Mouse (Mus musculus): Measurements from ENCODE around the gene Dusp9. TPM values are rescaled to one million over a fixed set of nuclear protein-coding genes. Genes with fewer than 3 reads are reported as not detected.

Gene Dusp9
- 11.3 and 11.9 TPM in 2 replicates for polyA plus RNA-seq (2014; fragmentation: Nextera tagmentation; extraction: Ambion mirVana)

- no peak within 1 kb of the TSS for H3K27ac ChIP-seq (replicated peaks; ENCODE audit: low read depth, low read length)
- H3K4me3 ChIP-seq (ENCODE audit: low read depth, low read length), result peak within 1 kb of the TSS; percentile 34
- DNase-seq (ENCODE audit: low spot score), result peak; percentile 74
- H3K9ac ChIP-seq (replicated peaks; ENCODE audit: low read length), result peak within 1 kb of the TSS; percentile 45
- no peaks in the 10 kb centered on the region for H3K36me3 ChIP-seq (replicated peaks; ENCODE audit: control insufficient read depth, insufficient read depth, low read depth, low read length)
- H3K4me2 ChIP-seq (ENCODE audit: low read depth, low read length), result peak within 1 kb of the TSS; percentile 66
- no peaks in the 10 kb centered on the region for H3K9me3 ChIP-seq (replicated peaks; ENCODE audit: control insufficient read depth, low read length)
- no peaks in the 10 kb centered on the region for H3K4me1 ChIP-seq (ENCODE audit: control insufficient read depth, insufficient read depth, low read length)
- ATAC-seq (replicated peaks; ENCODE audit: insufficient number of reproducible peaks, low FRiP score, low TSS enrichment, low read depth), result peak; percentile 83
- 14% methylated on average over 25 of the region's 28 CpGs for WGBS
- peaks cover 14% of the 10 kb centered on the region for H3K27me3 ChIP-seq (ENCODE audit: control insufficient read depth, insufficient read depth, low read length)
Observed at GRCm38 (mm10) chrX:73639255-73639675, at the start of gene Dusp9. TSS of gene Dusp9 (plus strand) at chrX:73639419.

GRCm38 (mm10) chrX:73593212-73593611, 46.0 kb upstream of the Dusp9 start:
- H3K27ac ChIP-seq (replicated peaks; ENCODE audit: low read depth, low read length), result no peak overlapping the region
- no peaks in the 10 kb centered on the region for H3K4me1 ChIP-seq (ENCODE audit: control insufficient read depth, insufficient read depth, low read length)
- H3K9ac ChIP-seq (replicated peaks; ENCODE audit: low read length), result no peak overlapping the region
- 22% methylated on average over 6 of the region's 6 CpGs for WGBS
- no peaks in the 10 kb centered on the region for H3K36me3 ChIP-seq (replicated peaks; ENCODE audit: control insufficient read depth, insufficient read depth, low read depth, low read length)
- no peaks in the 10 kb centered on the region for H3K27me3 ChIP-seq (ENCODE audit: control insufficient read depth, insufficient read depth, low read length)
- H3K4me3 ChIP-seq (ENCODE audit: low read depth, low read length), result no peak overlapping the region
- DNase-seq (ENCODE audit: low spot score) (peak; percentile 28), ATAC-seq (replicated peaks; ENCODE audit: insufficient number of reproducible peaks, low FRiP score, low TSS enrichment, low read depth) (no peak)
- no peak overlapping the region for H3K4me2 ChIP-seq (ENCODE audit: low read depth, low read length)
- H3K9me3 ChIP-seq (replicated peaks; ENCODE audit: control insufficient read depth, low read length), result no peaks in the 10 kb centered on the region

GRCm38 (mm10) chrX:73594451-73595121, 44.6 kb upstream of the Dusp9 start:
- 0 out of 2 replicates have a peak, but pooled peaks have one; percentile 56 for ATAC-seq (replicated peaks; ENCODE audit: insufficient number of reproducible peaks, low FRiP score, low TSS enrichment, low read depth)
- no peaks in the 10 kb centered on the region for H3K4me1 ChIP-seq (ENCODE audit: control insufficient read depth, insufficient read depth, low read length)
- no peak overlapping the region for H3K27ac ChIP-seq (replicated peaks; ENCODE audit: low read depth, low read length)
- no peaks in the 10 kb centered on the region for H3K9me3 ChIP-seq (replicated peaks; ENCODE audit: control insufficient read depth, low read length)
- DNase-seq (ENCODE audit: low spot score), result peak; percentile 23
- 27% methylated on average over 12 of the region's 12 CpGs for WGBS
- H3K4me3 ChIP-seq (ENCODE audit: low read depth, low read length), result no peak overlapping the region
- no peak overlapping the region for H3K4me2 ChIP-seq (ENCODE audit: low read depth, low read length)
- H3K9ac ChIP-seq (replicated peaks; ENCODE audit: low read length), result no peak overlapping the region
- H3K36me3 ChIP-seq (replicated peaks; ENCODE audit: control insufficient read depth, insufficient read depth, low read depth, low read length), result no peaks in the 10 kb centered on the region
- H3K27me3 ChIP-seq (ENCODE audit: control insufficient read depth, insufficient read depth, low read length), result no peaks in the 10 kb centered on the region

GRCm38 (mm10) chrX:73595297-73595938, 43.8 kb upstream of the Dusp9 start:
- Histone ChIP-seq H3K36me3 (replicated peaks; ENCODE audit: control insufficient read depth, insufficient read depth, low read depth, low read length) (no peaks in the 10 kb centered on the region), H3K9ac (replicated peaks; ENCODE audit: low read length) (no peak overlapping the region), H3K4me2 (ENCODE audit: low read depth, low read length) (no peak overlapping the region), H3K27ac (replicated peaks; ENCODE audit: low read depth, low read length) (no peak overlapping the region), H3K4me1 (ENCODE audit: control insufficient read depth, insufficient read depth, low read length) (no peaks in the 10 kb centered on the region), H3K9me3 (replicated peaks; ENCODE audit: control insufficient read depth, low read length) (no peaks in the 10 kb centered on the region), H3K27me3 (ENCODE audit: control insufficient read depth, insufficient read depth, low read length) (no peaks in the 10 kb centered on the region), H3K4me3 (ENCODE audit: low read depth, low read length) (no peak overlapping the region)
- DNase-seq (ENCODE audit: low spot score) (no peak), ATAC-seq (replicated peaks; ENCODE audit: insufficient number of reproducible peaks, low FRiP score, low TSS enrichment, low read depth) (no peak)
- 34% methylated on average over 4 of the region's 4 CpGs for WGBS

- DNase-seq (ENCODE audit: low spot score) (no peak), ATAC-seq (replicated peaks; ENCODE audit: insufficient number of reproducible peaks, low FRiP score, low TSS enrichment, low read depth) (no peak)
- H3K4me2 ChIP-seq (ENCODE audit: low read depth, low read length), result no peak overlapping the region
- no peak overlapping the region for H3K4me3 ChIP-seq (ENCODE audit: low read depth, low read length)
- H3K9ac ChIP-seq (replicated peaks; ENCODE audit: low read length), result no peak overlapping the region
- 79% methylated on average over 1 of the region's 1 CpGs for WGBS
- no peak overlapping the region for H3K27ac ChIP-seq (replicated peaks; ENCODE audit: low read depth, low read length)
- H3K4me1 ChIP-seq (ENCODE audit: control insufficient read depth, insufficient read depth, low read length), result no peaks in the 10 kb centered on the region
- H3K27me3 ChIP-seq (ENCODE audit: control insufficient read depth, insufficient read depth, low read length), result no peaks in the 10 kb centered on the region
- H3K36me3 ChIP-seq (replicated peaks; ENCODE audit: control insufficient read depth, insufficient read depth, low read depth, low read length), result no peaks in the 10 kb centered on the region
- no peaks in the 10 kb centered on the region for H3K9me3 ChIP-seq (replicated peaks; ENCODE audit: control insufficient read depth, low read length)
Observed at GRCm38 (mm10) chrX:73601456-73601855, 37.8 kb upstream of the Dusp9 start.

GRCm38 (mm10) chrX:73613665-73614064, 25.6 kb upstream of the Dusp9 start:
- no peaks in the 10 kb centered on the region for H3K27me3 ChIP-seq (ENCODE audit: control insufficient read depth, insufficient read depth, low read length)
- H3K36me3 ChIP-seq (replicated peaks; ENCODE audit: control insufficient read depth, insufficient read depth, low read depth, low read length), result no peaks in the 10 kb centered on the region
- no peaks in the 10 kb centered on the region for H3K4me1 ChIP-seq (ENCODE audit: control insufficient read depth, insufficient read depth, low read length)
- 69% methylated on average over 4 of the region's 4 CpGs for WGBS
- no peaks in the 10 kb centered on the region for H3K9me3 ChIP-seq (replicated peaks; ENCODE audit: control insufficient read depth, low read length)
- ATAC-seq (replicated peaks; ENCODE audit: insufficient number of reproducible peaks, low FRiP score, low TSS enrichment, low read depth), result no peak
- H3K4me3 ChIP-seq (ENCODE audit: low read depth, low read length), result no peak overlapping the region
- no peak overlapping the region for H3K4me2 ChIP-seq (ENCODE audit: low read depth, low read length)
- no peak overlapping the region for H3K9ac ChIP-seq (replicated peaks; ENCODE audit: low read length)
- no peak for DNase-seq (ENCODE audit: low spot score)
- H3K27ac ChIP-seq (replicated peaks; ENCODE audit: low read depth, low read length), result no peak overlapping the region

- ATAC-seq (replicated peaks; ENCODE audit: insufficient number of reproducible peaks, low FRiP score, low TSS enrichment, low read depth) (no peak), DNase-seq (ENCODE audit: low spot score) (no peak)
- no peak overlapping the region for H3K4me2 ChIP-seq (ENCODE audit: low read depth, low read length)
- WGBS, result 95% methylated on average over 1 of the region's 1 CpGs
- H3K9me3 ChIP-seq (replicated peaks; ENCODE audit: control insufficient read depth, low read length), result no peaks in the 10 kb centered on the region
- no peaks in the 10 kb centered on the region for H3K4me1 ChIP-seq (ENCODE audit: control insufficient read depth, insufficient read depth, low read length)
- H3K27me3 ChIP-seq (ENCODE audit: control insufficient read depth, insufficient read depth, low read length), result no peaks in the 10 kb centered on the region
- no peak overlapping the region for H3K9ac ChIP-seq (replicated peaks; ENCODE audit: low read length)
- H3K27ac ChIP-seq (replicated peaks; ENCODE audit: low read depth, low read length), result no peak overlapping the region
- H3K36me3 ChIP-seq (replicated peaks; ENCODE audit: control insufficient read depth, insufficient read depth, low read depth, low read length), result no peaks in the 10 kb centered on the region
- H3K4me3 ChIP-seq (ENCODE audit: low read depth, low read length), result no peak overlapping the region
Observed at GRCm38 (mm10) chrX:73615876-73616275, 23.3 kb upstream of the Dusp9 start.

GRCm38 (mm10) chrX:73619401-73619800, 19.8 kb upstream of the Dusp9 start:
- H3K4me2 ChIP-seq (ENCODE audit: low read depth, low read length), result no peak overlapping the region
- DNase-seq (ENCODE audit: low spot score), result no peak
- H3K27me3 ChIP-seq (ENCODE audit: control insufficient read depth, insufficient read depth, low read length), result no peaks in the 10 kb centered on the region
- H3K36me3 ChIP-seq (replicated peaks; ENCODE audit: control insufficient read depth, insufficient read depth, low read depth, low read length), result no peaks in the 10 kb centered on the region
- no peak overlapping the region for H3K27ac ChIP-seq (replicated peaks; ENCODE audit: low read depth, low read length)
- ATAC-seq (replicated peaks; ENCODE audit: insufficient number of reproducible peaks, low FRiP score, low TSS enrichment, low read depth), result no peak
- no peak overlapping the region for H3K4me3 ChIP-seq (ENCODE audit: low read depth, low read length)
- no peaks in the 10 kb centered on the region for H3K4me1 ChIP-seq (ENCODE audit: control insufficient read depth, insufficient read depth, low read length)
- no peaks in the 10 kb centered on the region for H3K9me3 ChIP-seq (replicated peaks; ENCODE audit: control insufficient read depth, low read length)
- no peak overlapping the region for H3K9ac ChIP-seq (replicated peaks; ENCODE audit: low read length)
